Mouse (Mus musculus) liver, postnatal 0 days (tissue): ENCODE measurements around the gene Fam78b.

Experiments used
- CTCF ChIP-seq: sonication (generic); IDR thresholded peaks from 2 replicates; pipeline ENCODE4 v1.5.1; 2016; ENCODE audit warnings: antibody characterized with exemption, low read depth
- EP300 ChIP-seq: IDR thresholded peaks from 2 replicates; pipeline ENCODE4 v1.6.1; 2016; ENCODE audit warnings: antibody characterized with exemption, low read depth, mild to moderate bottlenecking

GRCm38 (mm10) chr1:167118971-167119370 is 117.8 kb downstream of the Fam78b start:
- no peak for TF ChIP-seq CTCF
- no peak for TF ChIP-seq EP300
